Mouse (Mus musculus): Measurements from ENCODE around the gene Nipa2. TPM values are rescaled to one million over a fixed set of nuclear protein-coding genes. Genes with fewer than 3 reads are reported as not detected.
A peak's percentile ranks its signal among the peaks of the same experiment; 100 is the strongest.

Gene Nipa2
- total RNA-seq, 2 experiments from 2014 or later: 34.3 to 39.8 TPM

GRCm38 (mm10) chr7:55956054-55956453 is 6.2 kb downstream of the Nipa2 start:
- no peak for ATAC-seq (replicated peaks; ENCODE audit: poor library complexity, severe bottlenecking)

DNA sequence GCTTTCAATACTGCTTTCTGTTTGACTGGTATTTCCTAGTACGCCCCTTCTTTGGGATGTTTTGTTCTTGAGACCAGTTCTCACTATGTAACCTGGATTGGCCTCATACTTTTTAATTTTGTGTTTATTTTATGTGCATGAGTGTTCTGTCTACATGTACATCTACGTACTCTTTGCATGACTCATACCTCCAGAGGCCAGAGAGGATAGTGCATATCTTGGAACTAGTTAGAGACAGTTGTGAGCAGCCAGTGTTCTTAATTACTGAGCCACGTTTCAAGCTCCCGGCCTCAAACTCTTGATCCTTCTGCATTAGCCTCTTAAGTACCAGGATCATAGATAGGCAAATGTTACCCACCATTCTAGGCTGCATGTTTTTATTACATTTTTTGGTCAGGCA is 23.9 kb downstream of the Nipa2 start:
- ATAC-seq (replicated peaks; ENCODE audit: poor library complexity, severe bottlenecking): no peak

- no peak for ATAC-seq (replicated peaks; ENCODE audit: poor library complexity, severe bottlenecking)
Measured at GRCm38 (mm10) chr7:55935025-55935424, 27.3 kb downstream of the Nipa2 start.

- peak; percentile 50 for ATAC-seq (replicated peaks; ENCODE audit: poor library complexity, severe bottlenecking)
Measured at GRCm38 (mm10) chr7:55928649-55929048, 33.6 kb downstream of the Nipa2 start.

- ATAC-seq (replicated peaks; ENCODE audit: poor library complexity, severe bottlenecking): no peak
Measured at GRCm38 (mm10) chr7:55927262-55927661, 35.0 kb downstream of the Nipa2 start.

- ATAC-seq (replicated peaks; ENCODE audit: poor library complexity, severe bottlenecking): peak; percentile 99
Measured at GRCm38 (mm10) chr7:55918365-55918764, 43.9 kb downstream of the Nipa2 start.

- no peak for ATAC-seq (replicated peaks; ENCODE audit: poor library complexity, severe bottlenecking)
Measured at GRCm38 (mm10) chr7:55912118-55912517, 50.2 kb downstream of the Nipa2 start.

DNA sequence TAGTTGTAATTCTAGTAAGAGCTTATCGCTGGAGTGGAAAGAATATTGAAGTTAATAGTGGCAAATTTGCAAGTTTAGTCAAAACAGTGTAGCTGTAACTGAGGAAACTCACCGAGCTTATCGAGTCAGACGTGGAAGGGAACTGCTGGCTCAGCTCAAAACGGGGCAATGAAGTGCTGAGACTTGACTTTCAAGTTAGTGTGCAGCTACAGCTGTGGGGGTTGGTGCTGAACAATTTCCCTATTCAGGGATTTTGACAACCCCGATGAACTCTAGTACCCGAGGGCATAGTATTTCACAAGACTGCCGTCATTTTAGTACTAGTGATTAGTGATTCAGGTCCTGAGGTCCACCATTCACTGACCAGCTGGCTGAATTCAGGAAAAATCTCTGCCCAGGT is 50.9 kb downstream of the Nipa2 start:
- ATAC-seq (replicated peaks; ENCODE audit: poor library complexity, severe bottlenecking): no peak

GRCm38 (mm10) chr7:55910356-55910755 is 51.9 kb downstream of the Nipa2 start:
- ATAC-seq (replicated peaks; ENCODE audit: poor library complexity, severe bottlenecking): no peak

DNA sequence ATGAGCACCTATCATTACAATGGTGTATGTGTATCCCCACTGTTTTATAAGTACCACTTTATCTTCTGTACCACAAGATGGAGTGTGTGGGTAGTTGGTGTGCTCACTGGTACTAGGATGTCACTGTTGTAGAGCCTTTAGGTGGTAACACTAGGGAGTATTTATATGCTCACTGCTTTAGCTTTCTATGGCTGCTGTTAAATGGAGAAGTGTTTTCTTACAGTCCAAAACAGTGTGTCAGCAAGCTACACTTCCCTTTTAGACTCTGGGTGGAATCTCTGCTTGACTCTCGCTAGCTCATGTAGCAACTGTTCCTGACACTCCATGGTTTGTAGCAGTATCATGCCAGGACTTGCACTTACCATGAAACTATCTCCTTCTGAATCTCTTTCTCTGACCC is 52.8 kb downstream of the Nipa2 start:
- ATAC-seq (replicated peaks; ENCODE audit: poor library complexity, severe bottlenecking): peak; percentile 37

- no peak for ATAC-seq (replicated peaks; ENCODE audit: poor library complexity, severe bottlenecking)
Measured at GRCm38 (mm10) chr7:55905449-55905848, 56.8 kb downstream of the Nipa2 start.

DNA sequence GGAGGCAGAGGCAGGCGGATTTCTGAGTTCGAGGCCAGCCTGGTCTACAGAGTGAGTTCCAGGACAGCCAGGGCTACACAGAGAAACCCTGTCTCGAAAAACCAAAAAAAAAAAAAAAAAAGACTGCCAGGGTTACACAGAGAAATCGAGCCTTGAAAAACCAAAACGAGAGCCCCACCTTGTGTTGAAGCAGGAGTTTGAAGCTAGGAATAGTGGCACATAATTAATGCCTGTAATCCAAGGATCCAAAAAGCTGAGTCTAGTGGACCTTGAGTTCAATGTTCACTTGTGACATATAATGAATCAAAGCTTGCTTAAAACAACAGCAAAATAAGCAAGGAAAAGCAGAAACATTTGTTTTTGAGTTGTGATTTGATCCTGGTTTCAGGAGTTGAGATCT is 58.5 kb downstream of the Nipa2 start:
- no peak for ATAC-seq (replicated peaks; ENCODE audit: poor library complexity, severe bottlenecking)

GRCm38 (mm10) chr7:55891797-55892196 is 70.5 kb downstream of the Nipa2 start:
- ATAC-seq (replicated peaks; ENCODE audit: poor library complexity, severe bottlenecking): peak; percentile 27

DNA sequence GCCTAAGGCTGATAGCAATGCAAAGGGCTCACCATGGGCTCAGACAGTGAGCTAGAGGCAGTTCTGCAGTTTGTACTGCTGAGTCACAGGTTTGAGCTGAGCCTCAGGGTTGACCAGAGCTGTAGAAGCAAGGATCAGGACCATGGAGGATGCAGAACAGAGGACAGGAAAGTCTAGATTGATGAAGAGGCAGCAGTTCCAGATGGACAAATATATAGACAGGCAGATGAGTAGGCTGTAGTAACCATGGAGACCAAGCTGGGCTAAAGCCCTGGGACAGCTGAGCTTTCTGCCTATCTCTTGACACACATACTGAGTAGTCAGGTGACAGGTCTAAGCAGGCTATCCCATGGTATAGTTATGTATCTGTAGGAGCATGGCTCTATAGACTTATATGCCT is 71.5 kb downstream of the Nipa2 start:
- no peak for ATAC-seq (replicated peaks; ENCODE audit: poor library complexity, severe bottlenecking)

GRCm38 (mm10) chr7:55889996-55890395 is 72.3 kb downstream of the Nipa2 start:
- ATAC-seq (replicated peaks; ENCODE audit: poor library complexity, severe bottlenecking): no peak

- ATAC-seq (replicated peaks; ENCODE audit: poor library complexity, severe bottlenecking): no peak
Measured at GRCm38 (mm10) chr7:55888603-55889002, 73.7 kb downstream of the Nipa2 start.

Other genes starting within 250 kb of the Nipa2 start
- not detected in 2 replicates for gene Siglech, start 194.3 kb downstream of the Nipa2 start, total RNA-seq (2014; fragmentation: Nextera tagmentation)
- not detected in 2 replicates for gene Siglech, start 194.3 kb downstream of the Nipa2 start, total RNA-seq (2017)
- 34.2 and 41.1 TPM in 2 replicates for gene Tubgcp5, start 168.3 kb downstream of the Nipa2 start, total RNA-seq (2014; fragmentation: Nextera tagmentation)
- 31.8 and 36.2 TPM in 2 replicates for gene Tubgcp5, start 168.3 kb downstream of the Nipa2 start, total RNA-seq (2017)
- 43.8 and 48.2 TPM in 2 replicates for gene Cyfip1, start 120.7 kb downstream of the Nipa2 start, total RNA-seq (2014; fragmentation: Nextera tagmentation)
- 56.7 and 81.1 TPM in 2 replicates for gene Cyfip1, start 120.7 kb downstream of the Nipa2 start, total RNA-seq (2017)
- gene Nipa1, start 57.5 kb upstream of the Nipa2 start, total RNA-seq (2014; fragmentation: Nextera tagmentation): 0.73 and 1.3 TPM in 2 replicates
- 1.9 and 4.4 TPM in 2 replicates for gene Nipa1, start 57.5 kb upstream of the Nipa2 start, total RNA-seq (2017)
- gene Herc2, start 87.7 kb upstream of the Nipa2 start, total RNA-seq (2014; fragmentation: Nextera tagmentation): 18.9 and 29.0 TPM in 2 replicates
- gene Herc2, start 87.7 kb upstream of the Nipa2 start, total RNA-seq (2017): 31.5 and 44.2 TPM in 2 replicates

All from granulocyte monocyte progenitor cell, adult 5-6 weeks (primary cell).